Mouse (Mus musculus) hindbrain, embryonic 16.5 days (tissue): Measurements from ENCODE around the gene Vamp4. TPM values are rescaled to one million over a fixed set of nuclear protein-coding genes. Genes with fewer than 3 reads are reported as not detected.
"Not testable (repeated sequence)": the region's sequence is repeated elsewhere in the genome, so short reads cannot be mapped to it uniquely, and the experiment has no call there.

Experiments
- ATAC-seq: fragments of 200-750 bp; cut with Nextera tagmentation; 2 replicates; pipeline ENCODE4 v1.8.0; 2017; ENCODE audit warnings: moderate TSS enrichment, moderate library complexity
- H3K27ac ChIP-seq: fragments of 300-500 bp; sonication (generic); 2 replicates; pipeline ENCODE4 v1.5.1; 2014; ENCODE audit warnings: low read depth, mild to moderate bottlenecking, control low read depth, low read length, moderate library complexity
- H3K27me3 ChIP-seq: fragments of 300-500 bp; sonication (generic); replicated peaks from 2 replicates; pipeline ENCODE4 v1.6.1; 2014; ENCODE audit warnings: low read length; ENCODE audit not compliant: control insufficient read depth, insufficient read depth
- H3K36me3 ChIP-seq: fragments of 300-500 bp; sonication (generic); 2 replicates; pipeline ENCODE4 v1.6.1; 2014; ENCODE audit warnings: mild to moderate bottlenecking, low read length, moderate library complexity, mixed read lengths; ENCODE audit not compliant: control insufficient read depth, insufficient read depth
- H3K4me1 ChIP-seq: fragments of 300-500 bp; sonication (generic); 2 replicates; pipeline ENCODE4 v1.6.1; 2014; ENCODE audit warnings: low read depth, low read length; ENCODE audit not compliant: control insufficient read depth, insufficient read depth
- H3K4me2 ChIP-seq: fragments of 300-500 bp; sonication (generic); 2 replicates; pipeline ENCODE4 v1.6.1; 2014; ENCODE audit warnings: mild to moderate bottlenecking, low read length, control low read depth, moderate library complexity
- H3K4me3 ChIP-seq: fragments of 300-500 bp; sonication (generic); 2 replicates; pipeline ENCODE4 v1.5.1; 2014; ENCODE audit warnings: mild to moderate bottlenecking, low read length, control low read depth, moderate library complexity
- H3K9ac ChIP-seq: fragments of 300-500 bp; sonication (generic); 2 replicates; pipeline ENCODE4 v1.6.1; 2014; ENCODE audit warnings: low read depth, mild to moderate bottlenecking, control low read depth, low read length, moderate library complexity
- H3K9me3 ChIP-seq: fragments of 300-500 bp; sonication (generic); 2 replicates; pipeline ENCODE4 v1.6.1; 2014; ENCODE audit warnings: mild to moderate bottlenecking, low read length, moderate library complexity; ENCODE audit not compliant: control insufficient read depth
- WGBS: fragments of 180-500 bp; shearing (Covaris S2); extraction: QIAGEN DNeasy Blood & Tissue Kit; methylation state at CpG from one replicate; pipeline ENCODE4 v1.1.7; 2014; 5-methylcytosine and 5-hydroxymethylcytosine counted together
- polyA plus RNA-seq: library from polyadenylated mRNA; unstranded; fragments of >200 nt; fragmentation: Nextera tagmentation; extraction: Ambion mirVana; gene quantifications from 2 replicates; pipeline ENCODE4 v1.2.1, GENCODE M21; 2015

The Vamp4 gene
- polyA plus RNA-seq, 1 experiment from 2014 or later: 90.4 TPM

GRCm38 (mm10) chr1:162609633-162610250, 39.4 kb downstream of the Vamp4 start:
- Histone ChIP-seq H3K4me3 (no peak overlapping the region), H3K9ac (no peak overlapping the region), H3K27me3 (no peaks in the 10 kb centered on the region), H3K9me3 (no peaks in the 10 kb centered on the region), H3K27ac (no peak overlapping the region), H3K36me3 (no peaks in the 10 kb centered on the region), H3K4me2 (no peak overlapping the region), H3K4me1 (no peaks in the 10 kb centered on the region)
- 42% methylated on average over 9 of the region's 9 CpGs for WGBS
- 0 out of 2 replicates have a peak, but pooled peaks have one; percentile 53 for ATAC-seq

DNA sequence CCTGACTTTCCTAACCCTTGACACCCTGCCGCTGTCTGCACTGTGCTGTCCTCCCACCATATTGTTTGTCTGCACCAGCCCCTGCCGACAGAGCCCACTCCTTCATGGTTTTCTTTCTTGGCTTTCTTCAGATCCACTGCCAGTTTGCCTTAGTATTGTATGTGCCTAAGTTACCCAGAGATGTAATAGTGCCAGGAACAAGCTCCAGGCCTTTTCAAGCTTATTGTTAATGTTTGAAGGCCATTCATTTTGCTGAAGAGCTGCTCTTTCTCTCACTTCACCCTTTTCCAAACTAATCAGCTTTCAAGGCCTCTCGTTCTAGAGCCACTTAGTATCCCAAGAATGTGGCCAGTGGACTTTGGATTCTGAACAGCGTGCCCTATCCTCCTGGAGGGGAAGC, 40.9 kb downstream of the Vamp4 start:
- H3K4me2 ChIP-seq: no peak overlapping the region
- no peaks in the 10 kb centered on the region for H3K27me3 ChIP-seq
- no peak overlapping the region for H3K4me3 ChIP-seq
- no peaks in the 10 kb centered on the region for H3K36me3 ChIP-seq
- H3K9me3 ChIP-seq: no peaks in the 10 kb centered on the region
- H3K4me1 ChIP-seq: no peaks in the 10 kb centered on the region
- ATAC-seq: no peak
- H3K9ac ChIP-seq: no peak overlapping the region
- H3K27ac ChIP-seq: no peak overlapping the region
- WGBS: 42% methylated on average over 4 of the region's 4 CpGs

DNA sequence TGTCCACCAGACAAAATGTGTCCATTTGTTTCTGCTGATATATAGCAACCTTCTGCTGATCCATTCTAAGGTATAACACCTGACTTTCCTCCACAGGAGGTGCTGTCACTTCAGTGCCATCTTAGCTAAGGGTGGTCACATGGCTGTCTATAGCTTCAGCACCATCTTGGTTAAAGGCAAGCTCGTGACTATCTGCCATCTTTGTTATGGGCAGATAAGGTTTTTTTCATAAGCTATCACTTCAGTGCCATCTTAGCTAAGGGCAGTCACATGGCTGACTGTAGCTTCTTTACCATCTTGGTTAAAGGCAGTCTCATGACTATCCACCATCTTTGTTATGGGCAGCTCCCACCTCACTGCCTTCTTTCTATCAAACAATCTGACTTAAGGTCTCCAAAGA, 45.2 kb downstream of the Vamp4 start:
- 85% methylated on average over 1 of the region's 1 CpGs for WGBS
- Histone ChIP-seq H3K9ac (no peak overlapping the region), H3K27ac (no peak overlapping the region), H3K36me3 (no peaks in the 10 kb centered on the region), H3K4me1 (no peaks in the 10 kb centered on the region), H3K4me3 (no peak overlapping the region), H3K9me3 (no peaks in the 10 kb centered on the region), H3K4me2 (no peak overlapping the region), H3K27me3 (no peaks in the 10 kb centered on the region)
- peak; percentile 98 for ATAC-seq

DNA sequence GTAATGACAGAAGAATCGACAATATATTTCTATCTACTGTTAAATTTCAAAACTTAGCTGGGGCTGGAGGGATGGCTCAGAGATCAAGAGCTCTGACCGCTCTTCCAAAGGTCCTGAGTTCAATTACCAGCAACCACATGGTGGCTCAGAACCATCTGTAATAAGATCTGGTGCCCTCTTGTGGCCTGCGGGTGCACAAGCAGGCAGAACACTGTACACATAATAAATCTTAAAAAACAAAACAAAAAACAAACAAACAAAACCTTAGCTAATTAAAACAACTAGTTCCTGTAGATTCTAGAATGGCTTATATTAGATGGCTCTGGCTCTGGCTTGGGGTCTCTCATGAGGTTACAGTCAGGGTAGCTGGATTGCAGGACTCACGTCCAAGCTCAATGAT, 50.2 kb downstream of the Vamp4 start:
- H3K27me3 ChIP-seq: no peaks in the 10 kb centered on the region
- no peak overlapping the region for H3K4me3 ChIP-seq
- H3K27ac ChIP-seq: no peak overlapping the region
- ATAC-seq: no peak
- H3K9me3 ChIP-seq: no peaks in the 10 kb centered on the region
- 73% methylated on average over 4 of the region's 4 CpGs for WGBS
- no peaks in the 10 kb centered on the region for H3K36me3 ChIP-seq
- H3K9ac ChIP-seq: no peak overlapping the region
- H3K4me1 ChIP-seq: peaks cover 7% of the 10 kb centered on the region
- H3K4me2 ChIP-seq: no peak overlapping the region

DNA sequence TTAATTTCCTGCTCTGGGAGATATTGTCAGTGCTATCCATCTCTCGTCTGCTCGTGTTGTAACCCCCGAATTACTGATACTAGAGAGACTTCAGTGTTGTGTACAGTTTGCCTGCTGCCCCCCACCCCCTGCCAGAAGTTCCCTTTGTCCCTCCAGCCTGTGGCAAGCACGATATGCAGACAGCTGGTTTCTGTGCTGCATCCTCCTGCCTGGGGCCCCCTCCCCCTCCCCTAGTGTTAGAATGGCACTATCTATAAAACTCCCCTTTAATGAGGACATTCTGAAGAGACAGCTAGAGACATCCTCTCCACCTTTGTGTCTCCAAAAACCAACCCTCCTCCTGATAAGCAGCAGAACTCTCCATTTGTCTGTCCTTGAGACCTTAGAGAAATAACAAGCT, 53.6 kb downstream of the Vamp4 start:
- no peaks in the 10 kb centered on the region for H3K9me3 ChIP-seq
- H3K4me1 ChIP-seq: peaks cover 7% of the 10 kb centered on the region
- no peaks in the 10 kb centered on the region for H3K36me3 ChIP-seq
- no peak overlapping the region for H3K4me2 ChIP-seq
- peak; percentile 29; the same call in 1 of the 2 replicates for ATAC-seq
- H3K4me3 ChIP-seq: no peak overlapping the region
- H3K9ac ChIP-seq: no peak overlapping the region
- 40% methylated on average over 4 of the region's 4 CpGs for WGBS
- H3K27ac ChIP-seq: no peak overlapping the region
- H3K27me3 ChIP-seq: no peaks in the 10 kb centered on the region

- 35% methylated on average over 7 of the region's 7 CpGs for WGBS
- Histone ChIP-seq H3K27ac (no peak overlapping the region), H3K4me3 (no peak overlapping the region), H3K27me3 (no peaks in the 10 kb centered on the region), H3K9me3 (no peaks in the 10 kb centered on the region), H3K9ac (no peak overlapping the region), H3K4me1 (peaks cover 7% of the 10 kb centered on the region), H3K4me2 (no peak overlapping the region), H3K36me3 (no peaks in the 10 kb centered on the region)
- peak; percentile 22; the same call in 1 of the 2 replicates for ATAC-seq
These were observed 54.9 kb downstream of the Vamp4 start for GRCm38 (mm10) chr1:162625229-162625628.

DNA sequence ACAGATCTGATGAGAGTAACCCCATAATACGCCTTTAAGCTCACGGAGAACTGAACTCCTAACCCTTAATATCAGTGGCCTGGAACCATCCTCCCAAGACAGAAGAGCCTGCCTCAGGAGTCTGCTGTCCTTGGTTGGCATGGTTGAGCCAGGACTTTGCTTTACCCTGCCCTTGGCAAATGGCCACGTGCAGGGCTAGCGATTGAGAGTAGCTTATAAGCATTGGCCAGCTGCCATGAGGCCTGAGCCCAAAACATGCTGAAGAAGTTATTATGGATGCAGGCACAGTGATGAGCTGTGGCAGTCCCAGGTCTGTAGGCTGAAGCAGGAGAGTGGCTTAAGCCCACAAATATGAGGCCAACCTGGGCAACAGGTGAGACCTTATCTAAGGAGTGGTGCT, 57.5 kb downstream of the Vamp4 start:
- H3K4me3 ChIP-seq, H3K27ac ChIP-seq, H3K27me3 ChIP-seq, H3K36me3 ChIP-seq, H3K9me3 ChIP-seq, H3K9ac ChIP-seq, H3K4me1 ChIP-seq, H3K4me2 ChIP-seq, ATAC-seq: not testable (repeated sequence)
- 69% methylated on average over 4 of the region's 4 CpGs for WGBS

GRCm38 (mm10) chr1:162628326-162628725, 58.0 kb downstream of the Vamp4 start:
- not testable (repeated sequence) for ATAC-seq, H3K4me1 ChIP-seq
- WGBS: 96% methylated on average over 15 of the region's 15 CpGs

GRCm38 (mm10) chr1:162635291-162635931, 65.1 kb downstream of the Vamp4 start:
- not testable (repeated sequence) for ATAC-seq, H3K4me1 ChIP-seq, H3K27me3 ChIP-seq, H3K9ac ChIP-seq, H3K27ac ChIP-seq, H3K4me3 ChIP-seq, H3K36me3 ChIP-seq, H3K4me2 ChIP-seq, H3K9me3 ChIP-seq
- WGBS: 65% methylated on average over 1 of the region's 1 CpGs

More at GRCm38 (mm10) chr1:162628326-162628725, 58.0 kb downstream of the Vamp4 start:
- not testable (repeated sequence) for H3K4me2 ChIP-seq, H3K36me3 ChIP-seq, H3K9me3 ChIP-seq, H3K4me3 ChIP-seq, H3K9ac ChIP-seq, H3K27me3 ChIP-seq, H3K27ac ChIP-seq
